Mouse (Mus musculus) embryonic fibroblast, embryonic 13.5 days (primary cell): Measurements from ENCODE around the gene Gng7.

Experiments used
- CTCF ChIP-seq: IDR thresholded peaks from 2 replicates; pipeline ENCODE4 v1.5.1; 2011; ENCODE audit warnings: mild to moderate bottlenecking, control low read depth, low read length, moderate library complexity, borderline replicate concordance; ENCODE audit not compliant: insufficient read depth
- POLR2A ChIP-seq: IDR thresholded peaks from 2 replicates; pipeline ENCODE4 v1.6.1; 2011; ENCODE audit warnings: low read depth, mild to moderate bottlenecking, control low read depth, low read length, moderate library complexity

DNA sequence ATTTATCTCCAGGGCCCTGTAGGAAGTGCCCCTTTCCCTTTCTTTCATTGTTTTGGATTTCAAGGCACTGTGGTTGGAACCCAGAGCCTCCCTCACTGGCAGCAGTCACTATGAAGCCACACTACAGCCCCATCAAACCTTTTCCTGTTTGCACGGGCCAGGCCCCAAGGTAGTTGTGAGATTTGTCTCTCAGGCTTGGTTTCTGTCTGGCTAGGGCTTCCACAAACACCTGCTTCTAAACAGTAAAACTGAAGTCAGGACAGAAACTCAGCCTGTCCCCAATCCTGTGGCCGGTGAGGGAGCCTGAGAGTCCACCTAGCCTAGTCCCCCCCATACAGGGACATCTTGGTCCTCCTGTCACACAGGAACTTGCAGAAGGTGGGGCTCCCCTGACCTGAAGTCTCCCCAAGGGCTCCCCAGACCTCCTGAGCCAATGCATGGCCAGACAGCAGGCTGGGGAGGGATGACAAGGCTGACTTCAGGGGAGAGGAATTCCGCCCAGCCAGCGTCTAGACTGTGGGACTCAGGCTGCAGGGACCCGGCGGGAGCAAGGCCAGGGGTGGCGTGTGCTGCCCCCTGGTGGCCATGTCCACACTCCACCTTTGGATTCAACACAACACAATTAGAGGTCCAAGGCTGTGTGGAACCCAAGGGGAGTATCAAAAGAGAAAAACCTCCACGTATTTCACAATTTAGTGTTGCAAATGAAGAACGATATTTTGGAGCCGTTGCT is 26.9 kb downstream of the Gng7 start:
- TF ChIP-seq CTCF = peak; percentile 97
- no peak for TF ChIP-seq POLR2A
